Mouse (Mus musculus) CH12.LX (cell line): ENCODE measurements at regions not wholly inside any gene's neighbourhood (a gene's known extent, or its start where the extent isn't known, plus 50 kb on each side); places are given as distances from the start of the nearest gene placed in this dataset.

ENCODE experiments used
- DNase-seq: peaks from one replicate; pipeline ENCODE4 v3.0.0-alpha.2; 2013; ENCODE audit errors: extremely low read depth
- H3K27ac ChIP-seq: 2 replicates; pipeline ENCODE4 v1.5.1; 2012; ENCODE audit warnings: low read depth, mild to moderate bottlenecking, control low read depth, moderate library complexity; ENCODE audit not compliant: insufficient read depth
- H3K27me3 ChIP-seq: replicated peaks from 2 replicates; pipeline ENCODE3; 2012; ENCODE audit warnings: inconsistent platforms
- H3K36me3 ChIP-seq, 2 experiments: replicated peaks in 1 of 2; 2 replicates each; pipeline versions ENCODE3 to v1.6.1; 2012; ENCODE audit warnings: inconsistent platforms in 1 of 2, low read length in 1 of 2, mild to moderate bottlenecking in 1 of 2, mixed read lengths in 1 of 2, moderate library complexity in 1 of 2; ENCODE audit not compliant: control insufficient read depth in 1 of 2, insufficient read depth in 1 of 2
- H3K4me1 ChIP-seq, 2 experiments: 2 replicates each; pipeline ENCODE4 v1.6.1; 2012; ENCODE audit warnings: inconsistent platforms in 1 of 2, moderate library complexity in 1 of 2; ENCODE audit not compliant: insufficient read depth in 2 of 2, control insufficient read depth in 1 of 2
- H3K4me2 ChIP-seq: 2 replicates; pipeline ENCODE4 v1.6.1; 2012; ENCODE audit warnings: low read depth, mild to moderate bottlenecking, control low read depth; ENCODE audit not compliant: poor library complexity, insufficient read depth, severe bottlenecking
- H3K4me3 ChIP-seq, 3 experiments: fragments of 150-350 bp in 1 of 3; sonication (generic) in 1 of 3; replicated peaks in 1 of 3; 2 replicates each; pipeline versions ENCODE3 to v1.5.1; 2011 to 2012; ENCODE audit warnings: low read depth in 2 of 3, low read length in 2 of 3, mild to moderate bottlenecking in 2 of 3, moderate library complexity in 2 of 3, control low read depth in 1 of 3, improper control_type of control experiment in 1 of 3, inconsistent platforms in 1 of 3, mixed read lengths in 1 of 3; ENCODE audit not compliant: poor library complexity in 1 of 3
- H3K79me2 ChIP-seq: replicated peaks from 2 replicates; pipeline ENCODE4 v1.6.1; 2012; ENCODE audit warnings: mild to moderate bottlenecking, moderate library complexity; ENCODE audit not compliant: control insufficient read depth, poor library complexity, insufficient read depth, severe bottlenecking; ENCODE audit errors: extremely low read depth
- H3K9ac ChIP-seq: 2 replicates; pipeline ENCODE4 v1.6.1; 2012; ENCODE audit warnings: low read depth, mild to moderate bottlenecking, control low read depth, moderate library complexity; ENCODE audit not compliant: insufficient read depth
- H3K9me3 ChIP-seq: replicated peaks from 2 replicates; pipeline ENCODE3; 2012; ENCODE audit warnings: low read length, inconsistent platforms, mixed read lengths
- CHD1 ChIP-seq: IDR thresholded peaks from 2 replicates; pipeline ENCODE4 v1.6.1; 2012; ENCODE audit warnings: low read depth, low read length, improper control_type of control experiment, inconsistent platforms
- CHD2 ChIP-seq: IDR thresholded peaks from 2 replicates; pipeline ENCODE4 v1.6.1; 2011; ENCODE audit warnings: low read length, improper control_type of control experiment
- CTCF ChIP-seq, 2 experiments: IDR thresholded peaks in 1 of 2; conservative IDR thresholded peaks in 1 of 2; 2 replicates each; pipeline ENCODE4 v1.5.1; 2011 to 2012; ENCODE audit warnings: low read depth in 2 of 2, low read length in 2 of 2, improper control_type of control experiment in 1 of 2, inconsistent platforms in 1 of 2, mild to moderate bottlenecking in 1 of 2, moderate library complexity in 1 of 2
- ELF1 ChIP-seq: IDR thresholded peaks from 2 replicates; pipeline ENCODE4 v1.6.1; 2014; ENCODE audit warnings: low read depth, mild to moderate bottlenecking, inconsistent platforms, low read length, improper control_type of control experiment
- ETS1 ChIP-seq: conservative IDR thresholded peaks from 2 replicates; pipeline ENCODE4 v1.6.1; 2012; ENCODE audit warnings: low read depth, mild to moderate bottlenecking, inconsistent platforms, low read length, improper control_type of control experiment, moderate library complexity
- GABPA ChIP-seq: IDR thresholded peaks from 2 replicates; pipeline ENCODE4 v1.6.1; 2012; ENCODE audit warnings: low read depth, low read length, improper control_type of control experiment, inconsistent platforms; ENCODE audit not compliant: insufficient replicate concordance
- HCFC1 ChIP-seq: IDR thresholded peaks from 2 replicates; pipeline ENCODE4 v1.6.1; 2012; ENCODE audit warnings: low read depth, mild to moderate bottlenecking, inconsistent platforms, low read length, improper control_type of control experiment
- JUN ChIP-seq: IDR thresholded peaks from 2 replicates; pipeline ENCODE4 v1.6.1; 2011; ENCODE audit warnings: low read depth, mild to moderate bottlenecking, low read length, improper control_type of control experiment, moderate library complexity; ENCODE audit not compliant: insufficient read depth
- MAFK ChIP-seq: IDR thresholded peaks from 2 replicates; pipeline ENCODE4 v1.6.1; 2011; ENCODE audit warnings: low read length, improper control_type of control experiment; ENCODE audit not compliant: insufficient replicate concordance
- MAX ChIP-seq: IDR thresholded peaks from 2 replicates; pipeline ENCODE4 v1.6.1; 2011; ENCODE audit warnings: low read length, improper control_type of control experiment
- MAZ ChIP-seq: IDR thresholded peaks from 2 replicates; pipeline ENCODE4 v1.6.1; 2012; ENCODE audit warnings: low read depth, mild to moderate bottlenecking, inconsistent platforms, low read length, improper control_type of control experiment, moderate library complexity
- MEF2A ChIP-seq: IDR thresholded peaks from 2 replicates; pipeline ENCODE4 v1.6.1; 2014; ENCODE audit warnings: low read depth, mild to moderate bottlenecking, inconsistent platforms, low read length, improper control_type of control experiment, borderline replicate concordance
- MXI1 ChIP-seq: IDR thresholded peaks from 2 replicates; pipeline ENCODE4 v1.6.1; 2011; ENCODE audit warnings: mild to moderate bottlenecking, low read depth, low read length, improper control_type of control experiment
- MYC ChIP-seq: IDR thresholded peaks from 2 replicates; pipeline ENCODE4 v1.6.1; 2011; ENCODE audit warnings: low read depth, mild to moderate bottlenecking, improper control_type of control experiment, low read length
- NELFE ChIP-seq: IDR thresholded peaks from 2 replicates; pipeline ENCODE4 v1.6.1; 2011; ENCODE audit warnings: low read depth, low read length, improper control_type of control experiment
- POLR2A ChIP-seq: IDR thresholded peaks from 2 replicates; pipeline ENCODE4 v1.6.1; 2011; ENCODE audit warnings: low read depth, mild to moderate bottlenecking, improper control_type of control experiment, low read length
- POLR2AphosphoS2 ChIP-seq: IDR thresholded peaks from 2 replicates; pipeline ENCODE4 v1.6.1; 2011; ENCODE audit warnings: low read depth, low read length, improper control_type of control experiment
- RAD21 ChIP-seq: IDR thresholded peaks from 2 replicates; pipeline ENCODE4 v1.6.1; 2011; ENCODE audit warnings: low read depth, mild to moderate bottlenecking, low read length, improper control_type of control experiment, moderate library complexity
- SIN3A ChIP-seq: IDR thresholded peaks from 2 replicates; pipeline ENCODE4 v1.6.1; 2012; ENCODE audit warnings: low read length, improper control_type of control experiment, inconsistent platforms
- SMC3 ChIP-seq: IDR thresholded peaks from 2 replicates; pipeline ENCODE4 v1.6.1; 2011; ENCODE audit warnings: low read depth, low read length, improper control_type of control experiment
- TBP ChIP-seq: conservative IDR thresholded peaks from 2 replicates; pipeline ENCODE4 v1.6.1; 2011; ENCODE audit warnings: low read depth, low read length, improper control_type of control experiment
- TCF12 ChIP-seq: IDR thresholded peaks from 2 replicates; pipeline ENCODE4 v1.6.1; 2014; ENCODE audit warnings: low read depth, mild to moderate bottlenecking, inconsistent platforms, low read length, improper control_type of control experiment
- USF1 ChIP-seq: IDR thresholded peaks from 2 replicates; pipeline ENCODE4 v1.6.1; 2014; ENCODE audit warnings: low read depth, mild to moderate bottlenecking, inconsistent platforms, low read length, improper control_type of control experiment
- ZC3H11A ChIP-seq: IDR thresholded peaks from 2 replicates; pipeline ENCODE4 v1.6.1; 2012; ENCODE audit warnings: low read depth, mild to moderate bottlenecking, inconsistent platforms, low read length, improper control_type of control experiment
- ZNF384 ChIP-seq: IDR thresholded peaks from 2 replicates; pipeline ENCODE4 v1.6.1; 2012; ENCODE audit warnings: low read depth, low read length, improper control_type of control experiment, inconsistent platforms
- dilution Hi-C: fragments of 300-500 bp; cut with MboI; formaldehyde crosslinking; loops from 2 replicates; pipeline ENCODE4 v1.14.3; 2020; ENCODE audit warnings: low sequenced_read_pairs; ENCODE audit not compliant: extremely low pct_unique_long_range_greater_than_20kb, extremely low pct_ligation_motif_present
- in situ Hi-C: fragments of 300-500 bp; cut with MboI; formaldehyde crosslinking; loops from 3 replicates; pipeline ENCODE4 v1.14.3; 2019; ENCODE audit warnings: low sequenced_read_pairs, low pct_ligation_motif_present, low pct_unique_long_range_greater_than_20kb, mixed read lengths

- TF ChIP-seq TCF12 (no peak), NELFE (no peak)
These were observed 590.9 kb upstream of the Plxna2 start (continued) for GRCm38 (mm10) chr1:194026958-194027692.

- H3K4me3 ChIP-seq: no peak overlapping the region
- H3K36me3 ChIP-seq: no peaks in the 10 kb centered on the region
- DNase-seq: no peak
- in situ Hi-C loops (no loop called here), dilution Hi-C loops (no loop called here)
- no peak overlapping the region for H3K9ac ChIP-seq
- TF ChIP-seq MEF2A (no peak), ZNF384 (no peak), ELF1 (no peak), MAX (no peak), ZC3H11A (no peak), POLR2A (no peak), CTCF (conservative IDR thresholded peaks at IDR 0.05 in 1 of 2, IDR thresholded peaks at IDR 0.05 in 1 of 2; ENCODE audit: low read depth in 2 of 2, low read length in 2 of 2) (no peak), POLR2AphosphoS2 (no peak), MYC (no peak), CHD1 (no peak), TBP (no peak), MXI1 (no peak), TCF12 (no peak), SMC3 (no peak), MAFK (no peak), MAZ (no peak)
- H3K9me3 ChIP-seq: no peaks in the 10 kb centered on the region
- H3K4me1 ChIP-seq: no peaks in the 10 kb centered on the region
- H3K27ac ChIP-seq: no peak overlapping the region
- H3K79me2 ChIP-seq: no peaks in the 10 kb centered on the region
- peaks cover 5% of the 10 kb centered on the region for H3K27me3 ChIP-seq
- H3K4me2 ChIP-seq: no peak overlapping the region
These were observed 591.8 kb upstream of the Plxna2 start for GRCm38 (mm10) chr1:194026213-194026612.

GRCm38 (mm10) chr1:194019282-194019681 lies 598.7 kb upstream of the Plxna2 start:
- in situ Hi-C loops (no loop called here), dilution Hi-C loops (no loop called here)
- Histone ChIP-seq H3K4me2 (no peak overlapping the region), H3K4me1 (no peaks in the 10 kb centered on the region), H3K79me2 (no peaks in the 10 kb centered on the region), H3K4me3 (no peak overlapping the region), H3K9me3 (no peaks in the 10 kb centered on the region), H3K27me3 (peaks cover 5% of the 10 kb centered on the region), H3K9ac (no peak overlapping the region), H3K36me3 (no peaks in the 10 kb centered on the region), H3K27ac (no peak overlapping the region)
- DNase-seq: no peak
- TF ChIP-seq ZNF384 (no peak), JUN (no peak), POLR2A (no peak), SMC3 (no peak), POLR2AphosphoS2 (no peak), RAD21 (no peak), SIN3A (no peak), MAZ (no peak), ELF1 (no peak), CHD2 (no peak), ETS1 (no peak), HCFC1 (no peak), MAX (no peak), MEF2A (no peak), CHD1 (no peak), MXI1 (no peak), USF1 (no peak), GABPA (no peak), TBP (no peak), MAFK (no peak)
